Mouse (Mus musculus): Measurements from ENCODE around the gene Rtn4.
"Not testable (repeated sequence)": the region's sequence is repeated elsewhere in the genome, so short reads cannot be mapped to it uniquely, and the experiment has no call there.

Rtn4 gene

DNA sequence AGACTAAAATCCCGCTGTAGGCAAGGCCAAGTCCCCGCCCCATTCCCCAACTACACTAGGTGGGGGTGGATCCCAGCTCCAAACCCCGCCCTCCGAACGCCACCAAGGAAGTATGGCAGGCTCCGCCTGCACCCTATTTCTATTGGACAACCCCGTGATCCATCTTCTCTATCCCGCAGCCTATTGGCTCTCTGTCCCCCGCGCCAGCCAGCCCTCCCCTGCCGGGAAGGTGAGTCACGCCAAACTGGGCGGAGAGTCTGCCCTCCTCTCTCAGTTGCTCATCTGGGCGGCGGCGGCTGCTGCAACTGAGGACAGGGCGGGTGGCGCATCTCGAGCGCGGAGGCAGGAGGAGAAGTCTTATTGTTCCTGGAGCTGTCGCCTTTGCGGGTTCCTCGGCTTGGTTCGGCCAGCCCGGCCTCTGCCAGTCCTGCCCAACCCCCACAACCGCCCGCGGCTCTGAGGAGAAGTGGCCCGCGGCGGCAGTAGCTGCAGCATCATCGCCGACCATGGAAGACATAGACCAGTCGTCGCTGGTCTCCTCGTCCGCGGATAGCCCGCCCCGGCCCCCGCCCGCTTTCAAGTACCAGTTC, at the start of gene Rtn4:
Rtn4 (plus strand) TSS at position 265 of the 590 bp plus-strand sequence.
- DNase-seq: peak; percentile 99

- DNase-seq: no peak
These were observed 48.3 kb upstream of the Rtn4 start for GRCm38 (mm10) chr11:29644421-29644820.

DNA sequence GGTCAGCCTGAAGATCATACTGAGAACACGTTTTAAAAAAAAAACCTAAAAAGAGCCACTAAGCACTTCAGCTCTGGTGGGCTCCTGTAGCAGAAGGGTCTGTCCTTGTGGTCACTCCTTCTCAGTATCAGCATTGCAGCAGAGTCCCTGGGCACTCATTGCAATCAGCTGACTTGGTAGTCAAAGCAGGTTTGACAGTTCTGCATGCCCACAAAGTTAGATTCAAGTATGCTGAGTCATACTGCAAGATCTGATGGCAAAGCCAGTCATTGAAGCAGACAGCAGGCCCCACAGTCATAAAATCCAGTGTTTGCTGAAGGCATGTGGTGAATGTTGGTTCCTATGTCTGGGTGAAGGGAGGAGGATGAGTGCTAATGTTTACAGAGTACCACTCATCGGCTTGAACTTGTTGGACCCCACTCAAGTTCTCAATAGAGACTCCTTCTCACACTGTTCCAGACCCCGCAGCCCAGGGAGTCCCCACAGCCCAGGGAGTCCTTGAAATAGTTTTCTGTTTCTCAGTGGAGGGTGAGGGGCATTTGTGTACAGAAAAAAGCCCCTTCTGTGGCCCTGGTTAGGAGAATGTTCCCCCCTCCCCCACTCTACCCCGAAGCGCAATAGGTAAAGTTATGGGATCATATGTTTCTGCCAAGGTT, 47.2 kb upstream of the Rtn4 start:
- no peak for DNase-seq

DNA sequence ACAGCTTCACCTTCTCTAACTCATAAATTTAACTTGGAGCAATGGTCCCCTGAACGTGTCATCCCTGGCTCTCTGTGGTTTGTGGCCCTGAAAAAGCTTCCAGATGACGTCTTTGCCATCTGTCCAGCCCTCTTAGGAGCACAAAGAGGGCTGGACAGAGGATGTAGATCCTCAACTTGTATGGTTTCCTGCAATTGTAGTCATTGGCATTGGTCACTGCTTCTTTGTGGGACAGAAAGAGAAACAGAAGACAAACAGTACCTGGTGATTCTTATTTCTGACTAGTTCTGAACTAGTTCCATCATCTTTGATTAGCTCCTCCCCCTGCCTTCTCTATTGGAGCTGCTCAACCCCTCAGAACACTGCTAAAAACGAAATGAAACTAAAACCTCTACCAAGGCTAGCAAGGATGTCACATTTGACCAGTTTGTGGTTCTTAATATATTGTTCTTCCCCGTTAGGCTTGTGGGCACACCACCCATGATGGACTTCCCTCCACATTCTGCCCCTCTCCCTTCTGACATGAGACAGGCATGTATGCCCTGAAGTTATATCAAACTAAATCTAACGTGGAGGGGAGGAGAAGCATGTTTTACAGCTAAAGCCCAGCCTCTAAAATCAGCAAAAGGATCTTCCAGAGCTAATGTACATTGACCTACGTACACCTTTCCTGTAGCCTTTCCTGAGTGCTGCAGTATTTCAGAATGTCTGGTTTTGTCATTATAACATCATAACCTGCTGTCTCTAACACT, 45.0 kb upstream of the Rtn4 start:
- DNase-seq: no peak

DNA sequence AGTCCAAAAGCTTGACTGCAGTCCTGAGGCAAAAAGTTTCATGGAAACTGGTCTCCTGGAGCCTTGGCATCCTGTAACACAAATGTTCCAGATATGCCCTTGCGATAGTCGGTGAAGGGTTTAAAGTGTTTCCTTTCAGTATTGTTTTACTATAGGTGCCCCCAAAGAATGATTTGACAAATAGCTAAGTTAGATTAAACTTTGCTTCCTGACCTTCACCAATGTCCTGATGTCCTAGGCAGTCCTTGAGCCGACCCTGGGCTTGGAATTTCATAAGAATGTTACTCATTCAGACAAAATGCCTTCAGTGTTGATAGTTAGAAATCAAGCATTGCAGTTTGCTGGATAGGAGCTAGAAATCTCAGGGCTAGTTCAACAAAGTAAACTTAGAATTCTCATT, 37.4 kb upstream of the Rtn4 start:
- DNase-seq: not testable (repeated sequence)

DNA sequence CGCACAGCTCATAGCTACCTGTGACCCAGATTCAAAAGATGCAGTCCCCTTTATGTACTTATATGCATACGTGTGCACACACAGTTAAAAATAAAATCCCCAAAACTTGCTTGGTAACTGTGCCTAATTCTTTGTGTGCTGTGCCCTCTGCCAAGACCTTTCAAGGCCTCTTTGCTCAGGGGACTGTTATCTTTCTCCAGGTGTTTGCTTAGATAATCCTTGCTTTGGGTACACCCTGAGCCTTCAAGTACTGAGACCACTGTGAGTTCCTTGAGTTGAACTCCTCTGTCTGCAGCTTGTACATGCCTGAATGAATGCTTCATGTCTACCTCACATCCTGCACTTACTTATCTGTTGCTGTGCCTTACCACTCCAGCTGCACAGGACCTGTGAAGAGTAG, 32.0 kb upstream of the Rtn4 start:
- DNase-seq: no peak

GRCm38 (mm10) chr11:29667634-29668033, 25.1 kb upstream of the Rtn4 start:
- no peak for DNase-seq

DNA sequence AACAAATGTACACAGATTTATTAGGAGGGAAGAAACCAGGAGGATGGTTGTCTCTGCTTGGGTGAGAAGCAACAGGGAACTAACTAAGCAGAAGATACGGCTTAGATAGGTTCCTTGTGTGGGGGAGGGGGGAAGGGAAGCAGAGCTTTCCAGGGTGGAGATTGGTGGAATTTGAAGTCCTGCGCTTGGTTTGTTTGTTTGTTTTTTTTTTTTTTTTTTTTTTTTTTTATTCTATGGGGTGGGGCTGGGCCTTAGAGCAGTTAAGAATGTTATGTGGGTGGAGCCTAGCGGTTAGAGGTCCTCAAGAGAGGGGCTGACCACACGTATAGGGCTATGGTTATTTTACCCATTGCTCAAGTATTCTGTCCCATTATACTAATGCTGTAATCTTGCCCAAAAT, 23.0 kb upstream of the Rtn4 start:
- no peak for DNase-seq

GRCm38 (mm10) chr11:29673359-29673758, 19.4 kb upstream of the Rtn4 start:
- DNase-seq: no peak

GRCm38 (mm10) chr11:29676718-29677117, 16.0 kb upstream of the Rtn4 start:
- peak in 1 of 2 experiments; percentile 9 for DNase-seq

GRCm38 (mm10) chr11:29679942-29680341, 12.8 kb upstream of the Rtn4 start:
- no peak for DNase-seq

DNA sequence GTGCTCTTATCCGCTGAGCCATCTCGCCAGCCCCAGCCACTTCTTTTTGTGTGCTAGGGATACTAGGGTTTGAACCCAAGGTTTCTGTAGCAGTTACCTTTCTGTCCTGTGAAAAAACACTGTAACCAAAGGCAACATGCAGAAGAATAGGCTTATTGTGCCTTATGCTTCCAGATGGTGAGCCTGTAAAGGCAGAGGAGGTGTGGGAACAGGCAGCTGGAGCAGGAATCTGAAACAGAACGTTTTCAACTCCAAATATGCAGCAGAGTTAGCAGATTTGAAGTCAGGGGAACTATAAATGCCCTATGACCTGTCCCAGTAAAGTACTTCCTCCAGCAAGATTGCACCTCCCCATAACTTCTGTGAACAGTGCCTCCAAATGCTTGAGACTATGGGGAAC, 12.0 kb upstream of the Rtn4 start:
- DNase-seq: no peak

DNA sequence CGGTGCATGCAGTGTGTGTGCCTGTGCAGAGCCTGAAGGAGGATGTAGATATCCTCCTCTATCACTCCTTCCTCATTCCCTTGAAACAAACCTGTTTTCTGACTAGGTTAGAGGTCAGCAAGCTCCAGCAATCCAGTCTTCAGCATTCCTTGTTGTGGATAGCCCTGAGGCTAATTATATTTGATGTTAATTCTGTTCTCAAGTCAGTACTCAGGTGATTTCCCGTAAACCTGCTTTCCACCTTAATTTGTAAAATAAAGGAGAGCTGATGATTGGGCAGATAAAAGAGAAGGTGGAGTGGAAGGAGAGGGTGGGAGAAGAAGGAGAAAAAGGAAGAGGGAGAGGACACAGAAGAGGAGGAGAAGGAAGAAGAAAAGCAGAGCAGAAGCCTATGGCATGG, 8.5 kb upstream of the Rtn4 start:
- no peak for DNase-seq

- no peak for DNase-seq
These were observed 6.6 kb upstream of the Rtn4 start for GRCm38 (mm10) chr11:29686176-29686575.

DNA sequence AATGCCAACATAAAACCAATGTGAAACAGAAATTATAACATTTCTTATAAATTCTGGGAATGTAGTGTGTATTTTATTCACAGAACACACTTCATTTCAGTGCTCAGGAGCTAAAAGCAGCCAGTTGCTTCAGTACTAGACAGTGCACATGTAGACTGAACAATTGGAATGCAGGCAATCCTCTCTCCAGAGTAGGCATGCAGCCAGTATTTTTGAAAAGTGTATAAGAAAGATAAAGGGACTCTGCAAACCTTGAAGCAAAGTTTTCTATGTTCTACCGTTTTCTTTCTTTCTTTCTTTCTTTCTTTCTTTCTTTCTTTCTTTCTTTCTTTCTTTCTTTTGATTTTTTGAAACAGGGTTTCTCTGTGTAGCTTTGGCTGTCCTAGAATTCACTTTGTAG, 1.2 kb upstream of the Rtn4 start:
- DNase-seq: no peak

- peak in 1 of 2 experiments; percentile 3 for DNase-seq
These were observed 550 bp upstream of the Rtn4 start for GRCm38 (mm10) chr11:29692111-29692682.

GRCm38 (mm10) chr11:29693576-29694410, 1.0 kb downstream of the Rtn4 start:
- peak; percentile 86 to 88 for DNase-seq

DNA sequence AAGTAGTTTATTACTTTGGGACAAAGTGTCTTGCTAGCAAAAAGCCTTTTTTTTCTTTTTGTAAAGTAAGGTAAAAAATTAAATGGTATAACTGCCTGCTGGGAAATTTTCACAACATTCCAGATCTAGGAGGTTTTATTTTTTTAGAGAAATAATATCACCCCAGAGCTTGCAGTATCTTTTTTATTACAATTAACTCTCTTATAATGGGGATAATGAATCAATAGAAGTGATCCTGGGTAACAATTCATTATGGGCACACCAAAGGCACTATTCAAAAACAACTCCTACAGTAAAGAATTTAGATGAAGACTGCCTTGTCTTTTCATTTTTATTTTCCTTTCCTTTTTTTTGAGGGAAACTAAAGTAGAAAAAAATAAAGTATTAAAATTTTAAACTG, 2.0 kb downstream of the Rtn4 start:
- DNase-seq: no peak

GRCm38 (mm10) chr11:29702721-29703120, 10.0 kb downstream of the Rtn4 start:
- peak; percentile 22 to 39 for DNase-seq

GRCm38 (mm10) chr11:29705263-29705662, 12.5 kb downstream of the Rtn4 start:
- no peak for DNase-seq

- no peak for DNase-seq
These were observed 14.1 kb downstream of the Rtn4 start for GRCm38 (mm10) chr11:29706845-29707244.

GRCm38 (mm10) chr11:29709512-29709911, 16.8 kb downstream of the Rtn4 start:
- no peak for DNase-seq

GRCm38 (mm10) chr11:29714114-29714513, 21.4 kb downstream of the Rtn4 start:
- no peak for DNase-seq
